Mouse (Mus musculus): ENCODE data around the gene Nrn1l.

The Nrn1l gene

DNA sequence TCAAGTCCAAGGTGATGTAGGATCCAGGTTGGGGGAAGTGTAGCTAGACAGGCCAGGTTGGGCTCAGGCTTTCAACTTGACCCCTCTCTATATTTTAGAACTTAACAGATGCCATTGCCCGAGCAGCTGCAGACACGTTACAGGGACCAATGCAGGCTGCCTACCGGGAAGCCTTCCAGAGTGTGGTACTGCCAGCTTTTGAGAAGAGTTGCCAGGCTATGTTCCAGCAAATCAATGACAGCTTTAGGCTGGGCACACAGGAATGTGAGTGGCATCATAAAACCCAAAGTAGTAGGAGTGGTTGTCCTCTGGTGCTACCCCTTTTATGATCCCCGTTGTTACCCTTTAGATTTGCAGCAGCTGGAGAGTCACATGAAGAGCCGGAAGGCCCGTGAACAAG is 2.5 kb upstream of the Nrn1l start:
- no peak for DNase-seq (ENCODE audit: low spot score)

DNA sequence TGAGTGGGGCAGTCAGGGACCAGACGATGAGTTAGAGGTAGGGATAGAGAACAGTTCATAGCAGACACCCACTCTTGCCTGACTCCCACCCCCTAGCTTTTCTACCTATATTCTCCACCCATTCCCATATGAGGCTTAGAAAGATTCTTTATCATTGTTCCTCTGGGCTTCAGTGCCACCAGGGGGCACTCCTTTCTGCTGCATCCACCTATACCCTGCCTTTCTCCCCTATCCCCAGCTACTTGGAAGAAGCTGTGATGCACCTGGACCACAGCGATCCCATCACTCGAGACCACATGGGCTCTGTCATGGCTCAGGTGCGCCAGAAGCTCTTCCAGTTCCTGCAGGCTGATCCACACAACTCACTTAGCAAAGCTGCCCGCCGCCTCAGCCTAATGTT is 935 bp upstream of the Nrn1l start:
- no peak for DNase-seq (ENCODE audit: low spot score)

DNA sequence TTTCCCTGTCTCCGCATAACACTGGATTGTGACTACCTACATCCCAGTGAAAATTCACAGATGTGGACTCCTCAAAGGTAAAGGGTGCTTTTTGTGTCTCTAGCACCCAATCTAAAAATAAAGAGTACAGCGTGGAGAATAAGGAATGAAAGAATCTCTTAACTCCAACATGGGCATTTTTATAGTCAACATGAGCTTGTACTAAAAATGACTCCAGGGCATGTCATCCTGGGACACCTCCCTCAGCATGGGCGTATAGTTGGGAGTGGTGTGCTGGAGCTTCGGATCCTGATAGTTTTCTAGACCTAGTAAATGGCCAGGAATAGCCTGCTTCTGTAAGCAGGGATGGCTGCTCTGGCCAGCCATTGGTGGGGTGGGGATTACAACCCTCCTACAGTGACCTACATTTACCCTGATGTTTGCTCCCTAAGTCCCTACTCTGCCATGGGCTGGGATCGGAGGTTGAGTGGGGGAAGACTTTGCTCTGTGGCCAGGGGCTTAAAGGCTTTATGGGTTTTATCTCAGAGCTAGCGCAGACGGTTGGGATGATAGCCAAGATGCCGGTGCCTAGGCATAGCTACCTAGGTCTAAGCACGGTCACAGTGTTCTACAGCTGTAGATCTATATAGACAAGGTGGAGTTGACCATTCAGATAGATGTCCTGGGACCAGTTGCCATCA is 4.6 kb downstream of the Nrn1l start:
- no peak for DNase-seq (ENCODE audit: low spot score)

DNA sequence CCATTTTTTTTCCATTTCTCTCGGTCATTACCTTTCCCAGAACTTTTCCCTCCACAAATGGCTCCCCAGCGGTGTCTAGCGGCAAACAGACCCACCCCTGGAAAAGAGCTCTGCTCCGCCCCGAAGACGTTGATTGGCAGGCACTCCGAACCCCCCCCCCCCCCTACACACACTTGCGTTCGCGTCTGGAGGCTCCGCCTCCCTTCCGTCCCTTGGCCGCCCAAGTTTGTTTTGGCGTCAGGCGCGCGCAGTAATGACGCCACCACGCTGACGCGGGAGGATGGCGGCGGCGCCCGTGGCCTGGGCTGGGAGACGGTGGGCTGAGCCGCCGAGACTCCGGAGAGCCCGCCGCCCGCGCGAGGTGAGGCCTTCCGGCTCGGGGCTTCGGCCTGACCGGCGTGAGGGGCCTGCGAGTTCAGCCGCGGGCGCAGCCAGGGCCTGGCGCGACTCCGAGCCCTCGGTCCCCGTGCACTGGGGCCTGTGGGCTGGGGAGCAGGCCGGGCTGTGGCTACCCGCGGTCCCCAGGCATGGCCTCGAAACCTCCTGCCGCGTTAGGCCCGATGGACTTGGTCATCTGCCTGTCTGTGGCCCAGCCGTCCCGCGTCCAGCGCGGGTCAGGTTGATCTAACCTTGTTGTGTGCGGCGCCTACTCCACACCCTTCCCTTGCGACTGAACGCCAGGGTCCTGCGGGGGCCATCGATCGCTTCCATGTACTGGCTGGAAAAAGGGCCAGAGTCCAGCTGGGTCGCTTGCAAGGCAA is 7.0 kb downstream of the Nrn1l start, which contains the start of gene Pskh1:
Gene Pskh1, plus strand, starts transcription at position 262 of the 761 bp plus-strand sequence.
- peak; percentile 87 for DNase-seq (ENCODE audit: low spot score)

DNA sequence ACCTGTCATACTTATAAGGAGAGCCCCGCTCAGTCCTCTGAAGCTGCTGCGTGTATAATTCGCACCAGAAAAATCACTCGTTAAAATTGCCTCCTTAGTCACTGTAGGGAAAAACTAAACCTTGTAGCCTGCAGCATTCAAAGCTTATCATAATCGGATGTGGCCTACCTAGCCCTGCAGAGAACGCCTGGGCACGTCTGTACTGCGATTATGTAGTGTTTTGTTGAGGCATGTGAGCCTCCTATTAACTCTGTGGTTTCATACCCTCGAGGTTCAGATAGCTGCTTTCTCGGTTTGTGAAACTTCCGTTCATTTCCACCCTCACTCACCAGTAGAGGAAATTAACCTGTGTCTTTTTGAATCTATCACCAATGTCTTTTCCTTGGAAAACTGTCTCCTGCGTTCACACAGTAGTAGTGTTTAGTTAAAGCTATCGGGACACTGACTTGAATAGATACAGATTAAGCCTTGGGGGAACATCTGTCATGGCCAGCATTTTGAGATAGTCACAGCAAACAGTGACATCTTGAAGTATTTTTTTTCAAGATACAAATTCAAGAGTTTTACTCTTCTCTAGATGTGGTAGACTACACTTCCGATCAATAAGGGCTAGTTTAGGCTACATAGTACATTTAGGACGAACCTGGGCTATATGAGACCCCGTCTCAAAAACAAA is 7.7 kb downstream of the Nrn1l start:
- peak; percentile 34 for DNase-seq (ENCODE audit: low spot score)

DNA sequence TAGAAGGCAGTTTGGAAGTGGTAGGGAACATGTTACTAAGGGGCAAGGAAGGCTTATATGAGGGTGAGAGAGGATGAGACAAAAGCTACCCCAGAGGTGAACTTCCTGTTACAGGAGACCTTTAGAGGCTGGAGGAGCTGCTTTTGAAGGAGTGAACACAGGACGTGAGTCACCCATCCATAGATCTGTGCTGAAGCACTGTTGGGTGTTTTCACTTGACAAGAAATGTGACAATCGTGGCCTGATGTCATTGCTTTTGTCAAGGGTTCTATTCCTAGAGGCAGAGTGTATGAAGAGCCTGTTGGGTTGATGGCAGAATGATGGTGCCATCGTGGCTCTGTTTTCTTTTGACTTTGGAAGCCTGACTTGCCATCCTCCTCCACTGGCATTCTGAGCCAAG is 26.0 kb downstream of the Nrn1l start:
- DNase-seq (ENCODE audit: low spot score) = no peak

DNA sequence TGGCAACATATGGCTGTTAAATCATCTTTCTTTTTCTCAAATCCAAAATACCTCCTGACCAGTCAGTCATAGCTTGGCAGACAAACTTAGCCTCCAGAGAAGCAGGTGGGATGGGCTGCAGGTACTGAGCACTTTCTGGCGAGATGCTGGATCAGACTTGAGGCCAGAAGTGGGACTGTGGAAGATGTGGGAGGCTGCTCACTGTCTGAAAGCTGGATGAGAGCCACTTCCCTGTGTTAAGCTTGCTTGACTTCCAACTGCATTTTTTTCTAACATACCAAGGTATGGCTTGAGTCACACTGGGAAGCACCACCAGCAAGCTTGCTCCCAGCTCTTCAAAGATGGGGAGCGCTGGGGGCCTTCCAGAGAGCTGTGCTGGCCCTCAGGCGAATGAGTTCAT is 31.8 kb downstream of the Nrn1l start:
- no peak for DNase-seq (ENCODE audit: low spot score)

DNA sequence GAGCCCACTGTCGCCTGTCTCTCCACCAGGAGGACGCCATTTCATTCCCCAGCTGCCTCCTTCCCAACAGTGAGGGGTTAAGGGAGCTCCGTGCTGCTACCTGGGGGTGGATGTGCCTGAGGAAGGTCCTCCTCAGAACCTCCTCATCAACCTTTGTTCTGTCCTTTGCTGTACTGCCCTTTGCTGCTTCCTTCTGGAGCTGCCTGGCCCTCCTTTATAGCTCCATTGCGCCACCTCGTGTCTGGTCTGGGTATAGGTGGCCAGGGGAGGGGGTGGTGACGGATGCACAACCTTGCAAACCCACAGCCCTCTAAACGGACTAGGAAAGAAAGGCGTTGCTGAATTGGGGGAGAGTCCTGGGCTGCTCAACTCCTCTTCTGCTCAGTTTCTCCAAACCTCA is 37.2 kb downstream of the Nrn1l start:
- DNase-seq (ENCODE audit: low spot score) = peak; percentile 76

DNA sequence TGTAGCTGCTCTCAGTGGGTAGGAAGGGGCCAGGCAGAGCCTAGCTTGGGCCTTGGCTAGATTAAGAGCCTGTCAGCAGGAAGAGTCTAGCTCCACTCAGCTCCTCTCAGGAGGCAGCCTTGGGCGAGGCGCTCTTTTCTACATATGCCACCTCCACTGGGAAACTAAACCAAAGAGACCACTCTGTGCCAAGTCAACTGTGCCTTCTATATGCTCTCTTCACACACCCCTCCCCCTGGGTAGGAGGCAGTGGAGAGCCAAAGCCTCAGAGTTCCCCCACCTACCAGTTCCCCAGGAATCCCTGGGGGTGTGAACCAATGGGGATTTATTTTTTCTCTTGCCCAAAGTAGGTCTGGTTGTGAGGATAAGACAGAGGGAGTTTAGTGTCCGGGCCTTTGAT is 37.9 kb downstream of the Nrn1l start:
- DNase-seq (ENCODE audit: low spot score) = no peak

DNA sequence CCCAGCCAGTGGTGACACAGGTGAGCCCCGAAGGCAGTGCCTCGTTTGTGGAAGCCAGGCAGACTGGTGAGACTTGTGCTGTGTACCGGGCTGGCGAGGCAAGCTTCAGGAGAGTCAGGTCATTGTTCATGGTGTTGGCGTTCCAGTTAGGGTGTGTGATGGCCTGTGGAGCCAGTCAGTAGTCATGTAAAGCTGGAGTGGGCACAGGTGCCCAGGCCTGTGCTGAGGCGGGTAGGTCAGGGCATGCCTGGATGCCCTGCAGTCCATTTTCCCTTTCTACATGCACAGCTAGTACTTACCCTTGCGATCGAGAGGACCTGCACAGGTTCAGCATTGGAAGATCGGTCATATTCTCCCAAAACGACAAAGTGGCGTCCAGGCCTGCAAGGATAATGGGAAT is 39.2 kb downstream of the Nrn1l start:
- DNase-seq (ENCODE audit: low spot score) = no peak

DNA sequence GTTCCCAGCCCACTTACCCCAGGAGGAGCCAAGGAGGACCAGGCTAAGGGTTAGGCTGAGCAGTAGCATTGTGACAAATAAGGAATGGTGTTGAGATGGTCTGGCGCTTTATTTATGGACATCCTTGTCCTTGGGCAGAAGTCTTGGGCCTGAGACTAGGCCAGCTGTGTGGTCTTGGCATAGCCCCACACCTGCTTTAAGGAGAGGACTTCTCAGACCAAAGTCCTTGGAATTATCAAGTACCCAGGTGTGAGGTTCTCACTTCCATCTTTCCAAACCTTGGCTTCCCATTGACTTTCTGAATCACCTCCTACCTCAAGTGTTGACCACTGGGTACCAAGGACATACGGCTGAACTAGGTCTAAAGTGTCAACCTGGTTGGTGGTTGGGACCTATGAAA is 40.4 kb downstream of the Nrn1l start, which contains the start of gene Ctrl:
Gene Ctrl, minus strand, starts transcription at position 101 of the 400 bp plus-strand sequence.
- DNase-seq (ENCODE audit: low spot score) = no peak

DNA sequence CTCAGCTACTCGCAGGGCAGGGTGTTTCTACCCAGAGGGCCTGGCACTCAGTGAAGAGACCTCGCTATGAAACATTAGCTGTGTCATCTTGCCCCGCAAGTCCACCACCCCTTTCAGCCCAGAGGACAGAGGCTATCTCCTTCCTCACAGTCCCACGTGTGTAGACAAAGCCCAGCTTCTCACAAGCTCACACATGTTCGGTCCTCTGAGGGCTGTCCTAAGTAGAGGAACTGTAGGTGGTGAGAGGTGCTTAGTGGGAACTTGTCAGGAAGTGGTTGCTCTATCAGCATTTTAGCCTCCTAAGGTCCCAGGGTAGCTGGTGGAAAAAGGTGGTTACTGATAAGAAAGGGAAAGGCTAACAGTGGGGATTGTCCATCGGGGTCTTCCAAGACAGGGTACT is 41.7 kb downstream of the Nrn1l start:
- DNase-seq (ENCODE audit: low spot score) = no peak

DNA sequence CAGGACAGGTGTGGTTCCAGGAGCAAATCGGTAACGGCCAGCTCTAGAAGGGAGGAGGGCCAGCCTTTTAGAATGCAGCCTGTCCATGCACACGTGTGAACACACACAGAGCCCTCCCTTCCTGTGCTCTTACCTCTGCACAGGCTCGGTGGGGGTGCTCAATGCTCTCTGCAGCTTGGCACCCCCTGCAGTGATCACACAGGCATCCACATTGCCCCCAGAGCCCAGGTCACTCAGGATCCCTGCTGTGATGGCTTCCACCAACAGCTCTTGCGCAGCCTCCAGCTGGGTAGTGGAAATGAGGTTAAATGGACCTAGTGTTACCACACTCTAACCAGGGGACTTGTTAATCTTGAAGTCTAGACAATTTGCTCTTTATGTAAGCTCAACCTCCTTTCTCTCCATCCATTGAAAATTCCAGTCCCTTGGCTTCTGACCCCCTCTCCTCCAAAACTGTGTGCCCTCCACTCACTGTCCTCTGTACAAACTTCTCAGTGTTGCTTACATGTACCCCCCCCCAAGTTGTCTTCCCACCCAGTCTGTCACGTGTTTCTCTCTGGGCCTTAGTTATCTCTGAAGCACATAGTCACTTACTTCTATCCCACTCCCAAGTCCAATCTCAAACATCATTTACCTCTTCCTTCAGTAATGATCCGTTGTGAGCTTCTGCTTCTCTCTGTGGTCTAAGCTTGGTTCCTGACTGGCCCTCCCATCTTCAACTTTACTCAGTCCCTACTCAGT is 42.7 kb downstream of the Nrn1l start:
- DNase-seq (ENCODE audit: low spot score) = no peak

DNA sequence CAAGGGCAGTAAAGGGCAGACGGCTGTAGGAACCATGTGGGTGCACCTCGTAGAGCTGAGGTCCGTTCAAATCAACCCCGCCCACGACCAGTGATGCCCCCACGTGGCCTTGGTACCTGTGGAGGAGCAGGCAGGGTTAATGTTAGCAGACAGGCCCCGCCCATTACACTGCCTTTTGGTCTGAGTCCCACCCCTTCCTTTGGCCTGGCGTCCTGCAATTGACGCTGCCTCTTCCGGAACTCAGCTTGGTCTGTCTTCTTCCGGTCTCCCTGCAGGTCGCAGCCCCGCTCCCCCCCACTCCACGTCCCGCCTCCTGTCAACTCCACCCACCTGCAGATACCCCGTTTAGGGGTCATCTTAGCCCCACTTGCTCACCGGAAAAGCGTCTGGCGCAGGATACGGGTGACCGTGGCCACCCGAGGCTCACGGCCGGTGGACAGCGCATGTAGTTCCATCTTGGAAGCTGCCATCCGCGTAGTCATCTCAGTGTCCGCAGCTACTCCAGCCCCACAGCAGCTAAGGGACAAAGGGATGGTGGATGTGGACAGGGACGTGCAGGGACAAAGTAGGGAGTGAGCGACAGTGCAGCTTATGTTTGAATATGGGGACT is 43.6 kb downstream of the Nrn1l start:
- peak; percentile 64 for DNase-seq (ENCODE audit: low spot score)

DNA sequence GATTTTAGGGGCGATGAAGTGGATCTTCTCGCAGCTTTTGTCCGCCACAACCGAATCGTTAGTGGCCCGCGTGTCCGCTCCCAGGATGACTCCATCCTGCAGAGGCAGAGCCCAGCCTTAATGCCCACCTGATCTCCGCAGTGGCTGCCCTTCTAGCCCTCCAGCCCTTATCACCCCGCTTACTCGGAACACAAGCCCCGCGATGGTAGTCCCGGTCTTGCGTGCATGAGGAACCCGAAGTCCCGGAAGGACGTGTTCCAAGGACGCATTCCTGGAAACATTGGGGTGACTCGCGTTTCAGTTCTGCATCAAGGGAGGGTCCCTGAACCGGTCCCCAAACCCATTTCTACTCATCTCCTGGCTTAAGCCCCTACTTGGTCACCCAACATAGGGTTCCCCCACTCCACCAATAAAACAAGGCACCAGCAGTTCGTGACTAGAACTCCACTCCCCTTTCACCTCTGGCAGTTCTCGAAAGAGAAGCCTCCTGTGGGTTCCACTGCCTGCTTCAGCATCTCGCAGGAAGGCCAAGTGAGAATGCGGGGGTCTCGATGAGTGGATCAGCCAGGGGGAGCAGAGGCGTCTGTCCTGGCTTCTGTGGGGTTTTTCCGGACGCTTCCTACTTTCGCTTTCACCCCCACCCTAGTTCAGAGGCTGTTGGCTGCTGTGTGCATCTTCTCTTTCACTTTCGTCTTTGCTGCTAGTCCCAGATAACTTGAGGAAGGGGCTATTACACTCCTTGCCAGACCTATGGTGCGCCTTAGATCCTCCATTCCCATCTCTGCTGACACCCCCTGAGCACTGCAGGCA is 44.3 kb downstream of the Nrn1l start:
- peak; percentile 40 for DNase-seq (ENCODE audit: low spot score)

DNA sequence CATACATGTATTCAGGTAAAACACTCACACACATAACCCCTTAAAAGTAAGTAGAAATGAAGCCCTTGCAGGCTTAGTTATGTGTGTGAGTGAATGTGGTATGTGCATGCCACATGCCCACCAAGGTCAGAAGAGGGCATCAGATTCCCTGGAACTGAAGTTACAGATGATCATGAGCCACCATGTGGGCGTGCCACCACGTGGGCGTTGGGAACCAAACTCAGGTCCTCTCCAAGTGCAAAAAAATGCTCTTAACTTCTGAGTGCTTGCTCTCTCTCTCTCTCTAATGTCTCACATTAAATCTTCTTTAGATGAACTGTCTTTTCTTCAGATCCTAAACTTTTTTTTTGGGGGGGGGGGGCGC is 44.9 kb downstream of the Nrn1l start, which contains the start of gene Psmb10:
Gene Psmb10, minus strand, starts transcription at position 139 of the 364 bp plus-strand sequence.
- no peak for DNase-seq (ENCODE audit: low spot score)

DNA sequence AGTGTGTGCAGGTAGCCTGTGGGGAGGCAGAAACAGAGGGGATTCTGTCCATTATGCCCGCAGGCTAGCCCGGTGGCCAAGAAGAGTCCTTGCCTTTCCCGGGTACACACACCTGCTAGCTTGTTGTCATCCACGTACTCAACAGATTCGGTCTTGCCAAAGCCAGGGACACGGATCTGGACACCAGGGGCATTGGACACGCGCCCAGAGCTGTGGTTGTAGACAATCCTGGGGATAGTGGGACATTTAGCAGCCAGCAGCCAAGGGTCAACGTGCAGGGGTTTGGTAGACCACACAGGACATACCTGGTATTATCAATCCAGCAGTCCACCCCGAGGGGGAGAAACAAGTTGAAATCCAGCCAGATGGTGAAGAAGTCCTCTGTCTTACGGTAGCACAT is 48.7 kb downstream of the Nrn1l start:
- DNase-seq (ENCODE audit: low spot score) = no peak

DNA sequence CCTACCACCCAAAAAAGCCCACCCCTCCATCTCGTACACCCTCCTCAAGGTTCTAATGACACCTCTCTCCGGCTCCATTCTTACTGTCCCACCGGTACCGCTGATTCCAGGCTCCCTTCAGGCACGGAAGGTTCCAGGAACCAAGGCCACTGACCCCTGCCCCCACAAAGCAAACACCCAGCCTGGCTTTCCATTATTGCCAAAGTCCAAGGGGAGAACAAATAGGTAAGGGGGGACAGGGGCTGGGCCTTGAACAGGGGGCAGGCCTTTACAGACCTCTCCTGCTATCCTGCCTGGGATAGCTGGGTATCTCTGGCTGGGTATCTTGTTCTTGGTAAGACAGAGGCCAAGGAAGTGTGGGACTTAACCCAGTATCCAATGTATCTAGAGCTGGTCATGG is 49.2 kb downstream of the Nrn1l start:
- DNase-seq (ENCODE audit: low spot score) = no peak

DNA sequence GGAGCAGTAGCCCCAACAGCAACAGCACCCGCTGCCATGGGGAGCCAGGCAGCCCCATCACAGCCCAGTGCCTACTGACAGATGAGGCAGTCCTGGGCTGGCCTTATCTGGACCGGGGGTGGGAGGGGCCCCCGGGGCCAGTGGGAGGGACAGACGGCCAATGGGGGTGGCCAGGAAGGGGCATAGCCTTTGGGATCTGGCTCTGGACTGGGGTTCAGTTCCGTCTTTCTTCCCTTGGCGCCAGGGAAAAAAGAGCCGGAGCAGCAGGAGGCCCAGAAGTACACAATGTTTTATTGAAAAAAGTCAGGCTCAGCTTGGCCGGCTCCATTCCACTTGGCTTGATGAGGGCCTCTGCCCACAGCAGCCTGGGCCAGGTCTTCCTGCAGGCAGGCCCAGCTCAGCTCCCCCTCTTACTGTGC is 50.0 kb downstream of the Nrn1l start, which contains the start of gene Lcat:
Gene Lcat, minus strand, starts transcription at position 62 of the 419 bp plus-strand sequence.
- no peak for DNase-seq (ENCODE audit: low spot score)

All from spleen, adult 12 weeks (tissue).